Mouse (Mus musculus) G1E-ER4 (cell line): ENCODE measurements around the gene Baz2b. TPM values are rescaled to one million over a fixed set of nuclear protein-coding genes. Genes with fewer than 3 reads are reported as not detected.

Experiments used
- GATA1 ChIP-seq: IDR thresholded peaks from one replicate; pipeline ENCODE4 v1.8.0; 2012; ENCODE audit warnings: low read length, inconsistent platforms
- polyA plus RNA-seq: library from polyadenylated mRNA; stranded (reverse); fragments of >175 nt; gene quantifications from 2 replicates; pipeline ENCODE4 v1.2.3, GENCODE M21; 2012

Gene Baz2b
- polyA plus RNA-seq = 12.6 and 16.4 TPM in 2 replicates

- TF ChIP-seq GATA1 = no peak
Observed at GRCm38 (mm10) chr2:60209703-60210651, at the start of gene Baz2b, which contains the start of gene March7. Baz2b (minus strand) TSS chr2:60209839. March7 (plus strand) TSS chr2:60209887.

GRCm38 (mm10) chr2:60259186-60259585, 49.5 kb upstream of the Baz2b start:
- no peak for TF ChIP-seq GATA1

- TF ChIP-seq GATA1 = no peak
Observed at GRCm38 (mm10) chr2:60256751-60257150, 47.1 kb upstream of the Baz2b start.

GRCm38 (mm10) chr2:60253506-60253905, 43.9 kb upstream of the Baz2b start:
- no peak for TF ChIP-seq GATA1

- TF ChIP-seq GATA1 = no peak
Observed at GRCm38 (mm10) chr2:60252782-60253181, 43.1 kb upstream of the Baz2b start.

GRCm38 (mm10) chr2:60234506-60234905, 24.9 kb upstream of the Baz2b start:
- TF ChIP-seq GATA1 = no peak

- no peak for TF ChIP-seq GATA1
Observed at GRCm38 (mm10) chr2:60233147-60233546, 23.5 kb upstream of the Baz2b start.

- TF ChIP-seq GATA1 = no peak
Observed at GRCm38 (mm10) chr2:60230361-60230760, 20.7 kb upstream of the Baz2b start.

GRCm38 (mm10) chr2:60228470-60228869, 18.8 kb upstream of the Baz2b start:
- no peak for TF ChIP-seq GATA1

GRCm38 (mm10) chr2:60223489-60223888, 13.8 kb upstream of the Baz2b start:
- TF ChIP-seq GATA1 = no peak

GRCm38 (mm10) chr2:60221954-60222353, 12.3 kb upstream of the Baz2b start:
- TF ChIP-seq GATA1 = no peak

- TF ChIP-seq GATA1 = no peak
Observed at GRCm38 (mm10) chr2:60221236-60221635, 11.6 kb upstream of the Baz2b start.

GRCm38 (mm10) chr2:60217620-60218019, 8.0 kb upstream of the Baz2b start:
- no peak for TF ChIP-seq GATA1

- TF ChIP-seq GATA1 = no peak
Observed at GRCm38 (mm10) chr2:60216547-60217153, 7.0 kb upstream of the Baz2b start.

GRCm38 (mm10) chr2:60214683-60215082, 5.0 kb upstream of the Baz2b start:
- no peak for TF ChIP-seq GATA1

- no peak for TF ChIP-seq GATA1
Observed at GRCm38 (mm10) chr2:60212488-60212887, 2.8 kb upstream of the Baz2b start.

GRCm38 (mm10) chr2:60210821-60211220, 1.2 kb upstream of the Baz2b start:
- no peak for TF ChIP-seq GATA1

GRCm38 (mm10) chr2:60209122-60209611, 472 bp downstream of the Baz2b start:
- TF ChIP-seq GATA1 = no peak
